Mouse (Mus musculus) CD8-positive naive resting alpha-beta T cell, adult 57 days (primary cell): Measurements from ENCODE around the gene Tacstd2. TPM values are rescaled to one million over a fixed set of nuclear protein-coding genes. Genes with fewer than 3 reads are reported as not detected.

ENCODE experiments used
- total RNA-seq: library from RNA; stranded (reverse); gene quantifications from one replicate; pipeline ENCODE4 v1.2.4, GENCODE M21; 2023

Tacstd2 gene
- total RNA-seq = 0.40 TPM

DNA sequence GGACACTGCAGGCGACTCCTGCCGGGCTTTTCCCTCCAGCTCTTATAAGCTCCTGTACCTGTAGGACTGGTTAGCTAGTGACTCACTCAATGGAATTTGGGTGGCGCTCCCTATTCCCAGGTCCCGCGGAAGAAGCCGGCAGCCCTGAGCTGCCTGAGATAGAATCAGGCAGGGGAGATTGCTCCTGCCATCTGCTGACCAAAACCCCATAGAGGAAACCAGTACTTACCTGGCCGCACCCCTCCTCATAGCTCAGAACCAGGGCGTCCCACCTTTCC is at the start of gene Tacstd2:
Tacstd2 (minus strand) TSS at position 20 of the 278 bp plus-strand sequence.

DNA sequence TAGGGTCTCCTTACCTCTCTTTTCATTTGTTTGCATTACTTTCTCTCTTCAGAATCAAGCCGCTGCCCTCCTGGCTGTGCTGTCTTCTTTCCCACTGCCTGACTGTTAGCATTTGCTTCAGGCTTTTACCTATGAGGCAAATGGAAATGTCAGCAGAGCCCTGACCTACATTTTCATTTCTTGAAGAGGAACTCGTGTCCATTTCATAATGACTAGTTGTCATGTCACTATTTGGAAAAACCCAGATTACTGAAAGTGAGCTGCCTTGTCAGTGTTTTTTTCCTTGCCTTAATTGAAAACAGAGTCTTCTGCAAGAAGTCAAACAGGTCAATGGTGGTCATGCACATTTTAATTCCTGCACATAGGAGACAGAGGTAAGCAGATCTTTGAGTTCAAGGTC is 43.8 kb downstream of the Tacstd2 start, which contains the start of gene Il23r:
Il23r (minus strand) TSS at position 101 of the 400 bp plus-strand sequence.

Other genes with a start within 250 kb of the Tacstd2 start
- gene Il12rb2, start 159.6 kb downstream of the Tacstd2 start, total RNA-seq = 0.77 TPM
- not detected for gene Il23r, start 43.9 kb downstream of the Tacstd2 start, total RNA-seq